Mouse (Mus musculus): Measurements from ENCODE around the gene Coro7.

DNA sequence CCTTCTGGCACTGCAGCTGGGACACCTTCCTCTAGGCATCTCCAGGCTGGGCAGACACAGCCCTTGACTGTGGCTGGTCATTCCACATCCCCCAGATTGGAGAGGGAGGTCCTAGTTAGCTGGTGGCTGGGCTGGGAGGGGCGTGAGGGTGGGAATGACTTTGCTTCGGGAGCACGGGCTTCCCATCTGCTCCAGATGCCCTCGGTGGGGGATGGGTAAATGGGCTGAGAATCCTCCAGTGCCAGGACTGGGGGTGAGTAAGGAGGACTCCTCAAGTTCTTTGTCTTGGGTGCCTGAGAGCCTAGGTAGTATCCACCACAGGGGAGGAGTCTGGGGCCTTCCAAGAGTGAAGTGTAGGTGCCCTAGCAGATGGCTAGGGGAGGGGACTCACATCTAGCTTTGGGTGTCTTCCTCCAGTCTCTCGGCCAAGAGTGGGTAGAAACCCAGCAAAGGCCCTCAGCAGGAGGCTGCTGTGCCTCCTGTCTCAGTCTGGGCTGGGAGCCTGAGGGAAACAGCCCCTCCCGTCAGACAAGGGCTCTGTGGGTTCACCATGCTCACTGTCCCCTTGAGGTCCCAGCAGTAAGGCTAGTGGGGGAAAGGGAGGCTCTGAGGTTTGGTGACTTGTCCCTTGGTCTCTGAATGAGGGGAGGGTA, 80.6 kb downstream of the Coro7 start:
- TF ChIP-seq CTCF (IDR thresholded peaks at IDR 0.05; ENCODE audit: low read depth): no peak
- no peak for TF ChIP-seq EP300 (IDR thresholded peaks at IDR 0.05; ENCODE audit: low read depth)
